Mouse (Mus musculus): ENCODE measurements around the gene Egfr. TPM values are rescaled to one million over a fixed set of nuclear protein-coding genes. Genes with fewer than 3 reads are reported as not detected.

Egfr gene
- polyA plus RNA-seq (2015; fragmentation: Nextera tagmentation; extraction: Ambion mirVana) = 10.8 and 14.4 TPM in 2 replicates

GRCm38 (mm10) chr11:16752007-16752348 lies at the start of gene Egfr:
Gene Egfr, plus strand, starts transcription at chr11:16752203.

GRCm38 (mm10) chr11:16950976-16951760 lies 199.2 kb downstream of the Egfr start, which contains the start of gene Fbxo48:
Gene Fbxo48, plus strand, starts transcription at chr11:16951375.

Other genes starting within 250 kb of the Egfr start
- 31.5 and 32.0 TPM in 2 replicates for gene Sec61g, start 243.7 kb upstream of the Egfr start, polyA plus RNA-seq (2015; fragmentation: Nextera tagmentation; extraction: Ambion mirVana)
- 0.48 TPM in 2 replicates for gene Fbxo48, start 199.2 kb downstream of the Egfr start, polyA plus RNA-seq (2015; fragmentation: Nextera tagmentation; extraction: Ambion mirVana)